Mouse (Mus musculus) large intestine, adult 2 months (tissue): ENCODE results near the gene Rab26. TPM values are rescaled to one million over a fixed set of nuclear protein-coding genes. Genes with fewer than 3 reads are reported as not detected.
A peak's percentile ranks its signal among the peaks of the same experiment; 100 is the strongest.

ENCODE experiments used
- DNase-seq: peaks from one replicate; pipeline ENCODE4 v3.0.0-alpha.2; 2012; ENCODE audit warnings: low read depth, low spot score
- WGBS: fragments of 180-500 bp; shearing (Covaris S2); methylation state at CpG from one replicate; pipeline ENCODE4 v1.1.7; 2018; 5-methylcytosine and 5-hydroxymethylcytosine counted together
- polyA plus RNA-seq: library from polyadenylated mRNA; depleted of rRNA; stranded (reverse); fragments of >200 nt; gene quantifications from 2 replicates; pipeline ENCODE4 v1.2.3, GENCODE M21; 2012; rRNA removed

The Rab26 gene
- polyA plus RNA-seq = 0.41 and 0.52 TPM in 2 replicates

DNA sequence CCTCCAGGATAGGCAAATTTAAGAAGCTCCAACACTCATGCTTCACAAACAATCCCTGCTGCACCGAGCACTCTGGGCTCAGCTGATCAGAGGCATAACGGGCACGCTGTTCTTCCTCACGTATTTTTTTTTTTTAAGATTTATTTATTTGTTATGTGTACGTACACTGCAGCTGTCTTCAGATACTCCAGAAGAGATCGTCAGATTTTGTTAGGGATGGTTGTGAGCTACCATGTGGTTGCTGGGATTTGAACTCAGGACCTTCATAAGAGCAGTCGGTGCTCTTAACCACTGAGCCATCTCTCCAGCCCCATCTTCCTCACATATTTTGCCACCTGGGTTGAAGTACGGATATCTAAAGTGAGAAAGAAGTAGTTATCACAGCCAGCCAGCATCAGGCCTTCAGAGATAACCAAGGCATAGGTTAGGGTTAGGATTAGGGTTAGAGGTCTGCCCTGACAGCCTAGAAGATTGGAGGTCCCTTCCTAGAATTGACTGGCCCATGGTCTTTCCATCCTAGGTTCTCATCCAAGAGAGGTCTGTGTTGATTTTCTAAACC, at the start of gene Rab26:
Gene Rab26, minus strand, starts transcription at position 51 of the 559 bp plus-strand sequence.
- 90% methylated on average over 8 of the region's 8 CpGs for WGBS
- DNase-seq = no peak

DNA sequence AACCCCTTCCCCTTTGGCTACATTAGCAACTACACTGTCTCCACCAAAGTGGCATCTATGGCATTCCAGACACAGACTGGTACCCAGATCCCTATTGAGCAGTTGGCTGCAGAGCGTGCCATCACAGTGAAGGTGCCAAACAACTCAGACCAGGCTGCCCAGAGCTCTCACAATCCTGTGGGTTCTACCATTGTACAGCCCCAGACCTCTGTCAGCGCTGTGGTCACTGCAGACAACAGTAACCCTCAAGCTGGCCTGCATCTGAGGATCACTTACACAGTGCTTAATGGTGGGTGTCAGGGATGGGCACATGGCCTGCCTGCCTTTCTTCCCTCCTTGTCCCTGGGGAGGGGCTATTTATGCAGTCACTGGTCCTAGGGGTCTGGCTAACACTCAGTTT, 46.3 kb upstream of the Rab26 start:
- WGBS = 99% methylated on average over 2 of the region's 2 CpGs

DNA sequence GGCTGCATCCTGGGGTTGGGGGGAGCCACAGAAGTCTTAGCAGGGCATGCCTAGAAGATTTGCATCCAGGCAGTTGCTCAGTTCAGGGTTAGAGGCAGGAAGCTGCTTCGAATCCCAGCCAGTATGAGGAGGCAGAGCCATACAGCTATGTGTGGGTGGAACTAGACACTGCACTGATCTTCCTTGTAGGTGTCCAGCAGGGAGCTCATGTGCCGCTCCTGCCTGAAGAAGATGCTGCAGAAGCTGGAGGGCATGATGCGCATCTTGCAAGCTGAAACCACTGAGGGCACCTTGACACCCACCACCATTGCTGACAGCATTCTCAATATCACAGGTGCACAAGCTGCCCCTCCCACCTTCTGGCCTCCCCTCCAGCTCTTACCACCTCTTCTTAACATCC, 45.5 kb upstream of the Rab26 start:
- no peak for DNase-seq
- WGBS = 91% methylated on average over 3 of the region's 3 CpGs

More for the DNA sequence above, 46.3 kb upstream of the Rab26 start:
- DNase-seq = no peak

DNA sequence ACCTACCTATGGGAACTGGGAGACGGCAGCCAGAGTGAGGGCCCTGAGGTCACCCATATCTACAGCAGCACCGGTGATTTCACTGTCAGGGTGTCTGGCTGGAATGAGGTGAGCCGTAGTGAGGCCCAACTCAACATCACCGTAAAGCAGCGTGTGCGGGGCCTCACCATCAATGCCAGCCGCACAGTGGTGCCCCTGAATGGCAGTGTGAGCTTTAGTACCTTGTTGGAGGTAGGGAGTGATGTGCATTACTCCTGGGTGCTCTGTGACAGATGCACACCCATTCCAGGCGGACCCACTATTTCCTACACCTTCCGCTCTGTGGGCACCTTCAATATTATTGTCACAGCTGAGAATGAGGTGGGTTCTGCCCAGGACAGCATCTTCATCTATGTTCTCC, 39.8 kb upstream of the Rab26 start:
- WGBS = 96% methylated on average over 9 of the region's 9 CpGs
- DNase-seq = no peak

DNA sequence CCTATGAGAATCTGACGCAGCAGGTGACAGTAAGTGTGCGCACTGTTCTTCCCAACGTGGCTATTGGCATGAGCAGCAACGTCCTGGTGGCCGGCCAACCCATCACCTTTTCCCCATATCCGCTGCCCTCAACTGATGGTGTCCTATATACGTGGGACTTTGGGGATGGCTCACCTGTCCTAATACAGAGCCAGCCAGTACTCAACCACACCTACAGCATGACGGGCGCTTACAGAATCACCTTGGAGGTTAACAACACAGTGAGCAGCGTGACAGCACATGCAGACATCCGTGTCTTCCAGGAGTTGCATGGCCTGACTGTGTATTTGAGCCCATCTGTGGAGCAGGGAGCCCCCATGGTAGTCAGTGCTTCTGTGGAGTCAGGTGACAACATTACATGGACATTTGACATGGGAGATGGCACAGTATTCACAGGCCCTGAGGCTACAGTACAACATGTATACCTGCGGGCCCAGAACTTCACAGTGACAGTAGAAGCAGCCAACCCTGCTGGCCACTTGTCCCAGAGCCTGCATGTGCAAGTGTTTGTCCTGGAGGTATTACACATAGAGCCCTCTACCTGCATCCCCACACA, 38.7 kb upstream of the Rab26 start:
- 91% methylated on average over 12 of the region's 12 CpGs for WGBS
- no peak for DNase-seq

DNA sequence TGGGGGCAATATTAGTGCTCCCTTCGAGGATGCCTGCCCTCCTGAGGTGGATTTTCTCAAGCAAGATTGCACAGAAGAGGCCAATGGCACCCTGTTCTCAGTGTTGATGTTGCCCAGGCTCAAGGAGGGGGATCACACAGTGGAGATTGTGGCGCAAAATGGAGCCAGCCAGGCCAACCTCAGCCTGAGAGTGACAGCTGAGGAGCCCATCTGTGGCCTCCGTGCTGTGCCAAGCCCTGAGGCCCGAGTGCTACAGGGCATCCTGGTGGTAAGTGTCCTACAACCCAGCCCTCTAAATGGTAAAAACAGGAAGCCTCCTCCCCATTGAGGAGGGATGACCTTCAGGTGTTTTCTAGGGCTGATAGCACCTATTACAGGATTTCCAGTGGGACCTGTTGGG, 35.8 kb upstream of the Rab26 start:
- DNase-seq = no peak
- WGBS = 84% methylated on average over 4 of the region's 4 CpGs

DNA sequence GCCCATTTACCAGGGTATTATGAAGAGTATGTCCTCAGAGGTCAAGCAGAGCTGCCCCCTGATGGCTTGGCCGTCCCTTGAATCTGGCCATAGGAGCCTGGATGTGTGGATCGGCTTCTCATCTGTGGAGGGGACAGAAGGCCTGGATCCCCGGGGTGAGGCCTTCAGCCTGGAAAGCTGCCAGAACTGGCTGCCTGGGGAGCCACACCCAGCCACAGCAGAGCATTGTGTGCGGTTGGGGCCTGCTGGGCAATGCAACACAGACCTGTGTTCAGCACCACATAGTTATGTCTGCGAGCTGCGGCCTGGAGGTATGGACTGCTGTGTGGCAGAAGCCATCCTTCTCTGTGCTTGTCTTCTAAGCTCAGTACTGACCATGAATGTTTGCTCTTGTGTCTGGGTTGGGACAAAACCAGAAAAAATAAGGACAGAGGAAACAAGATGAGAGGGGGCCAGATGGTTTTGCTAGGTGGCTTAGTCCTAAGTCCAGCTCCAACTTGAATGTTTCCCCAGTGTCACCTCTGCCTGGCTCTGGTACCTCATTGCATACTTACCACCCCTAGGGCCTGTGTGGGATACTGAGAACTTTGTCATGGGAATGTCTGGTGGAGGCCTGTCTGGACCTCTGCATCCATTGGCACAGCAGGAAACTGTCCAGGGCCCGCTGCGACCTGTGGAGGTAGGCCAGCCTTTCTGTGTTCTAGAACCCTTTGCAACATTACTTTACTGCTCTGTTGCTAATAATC, 33.2 kb upstream of the Rab26 start:
- 31% methylated on average over 8 of the region's 8 CpGs for WGBS
- peak; percentile 53 for DNase-seq

DNA sequence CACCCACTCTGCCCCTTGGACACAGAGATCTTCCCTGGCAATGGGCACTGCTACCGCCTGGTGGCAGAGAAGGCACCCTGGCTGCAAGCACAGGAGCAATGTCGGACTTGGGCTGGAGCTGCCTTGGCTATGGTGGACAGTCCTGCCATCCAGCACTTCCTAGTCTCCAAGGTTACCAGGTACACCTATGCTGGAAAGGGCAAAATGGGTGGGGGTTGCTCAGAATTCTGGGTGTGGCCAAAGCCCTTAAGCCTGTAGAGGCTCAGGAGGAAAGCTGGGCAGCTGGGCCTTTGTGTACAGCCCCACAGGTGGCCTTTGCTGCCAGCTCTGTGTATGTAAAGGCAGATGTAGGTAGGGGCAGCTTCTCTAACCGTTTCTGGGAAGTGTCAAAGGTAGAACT, 31.8 kb upstream of the Rab26 start:
- 80% methylated on average over 3 of the region's 3 CpGs for WGBS
- no peak for DNase-seq

DNA sequence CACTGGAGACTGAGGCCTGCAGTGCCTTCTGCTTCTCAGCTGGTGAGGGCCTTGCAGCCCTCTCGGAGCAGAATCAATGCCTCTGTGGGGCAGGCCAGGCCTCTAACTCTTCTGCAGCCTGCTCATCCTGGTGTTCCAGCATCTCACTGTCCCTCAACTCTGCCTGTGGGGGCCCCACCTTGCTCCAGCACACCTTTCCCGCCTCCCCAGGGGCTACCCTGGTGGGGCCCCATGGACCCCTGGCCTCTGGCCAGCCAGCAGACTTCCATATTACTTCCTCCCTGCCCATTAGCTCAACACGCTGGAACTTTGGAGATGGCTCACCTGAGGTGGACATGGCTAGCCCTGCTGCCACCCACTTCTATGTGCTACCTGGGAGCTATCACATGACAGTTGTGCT, 31.1 kb upstream of the Rab26 start:
- no peak for DNase-seq

DNA sequence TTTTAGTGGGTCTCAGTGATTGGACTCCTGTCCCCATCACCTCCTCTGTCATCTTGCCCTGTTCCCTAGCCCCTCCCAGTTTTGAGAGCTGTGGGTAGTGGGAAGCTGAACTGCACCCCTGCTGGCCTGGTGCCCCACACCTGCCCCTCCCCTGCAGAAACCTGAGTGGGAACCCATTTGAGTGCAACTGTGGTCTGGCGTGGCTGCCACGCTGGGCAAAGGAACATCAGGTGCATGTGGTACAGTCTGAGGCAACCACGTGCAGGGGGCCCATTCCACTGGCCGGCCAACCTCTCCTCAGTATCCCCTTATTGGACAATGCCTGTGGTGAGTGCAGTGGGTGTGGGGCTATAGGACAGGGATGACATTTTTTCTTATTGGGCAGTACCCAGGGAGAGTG, 30.4 kb upstream of the Rab26 start:
- DNase-seq = no peak
- WGBS = 88% methylated on average over 4 of the region's 4 CpGs

More for the DNA sequence above, 31.1 kb upstream of the Rab26 start:
- 73% methylated on average over 3 of the region's 3 CpGs for WGBS

DNA sequence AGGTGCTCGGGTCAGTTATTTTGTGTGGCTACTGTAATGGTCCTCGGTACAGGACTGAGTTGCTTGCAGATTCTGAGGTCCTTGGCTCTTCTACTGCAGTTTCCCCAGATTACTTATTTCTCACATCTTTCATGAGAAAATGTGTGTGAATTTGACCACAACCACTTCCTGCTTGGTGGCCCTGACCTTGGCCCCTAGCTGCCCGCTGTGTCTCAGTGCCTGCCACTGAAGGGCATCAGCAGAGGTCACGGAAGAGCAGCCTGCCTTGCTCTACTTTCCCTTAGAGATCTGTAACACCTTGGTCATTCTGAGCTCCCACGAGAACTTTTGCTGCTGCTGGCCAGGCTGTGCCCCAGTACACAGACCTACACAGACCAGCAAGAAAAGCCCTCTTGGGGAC, 29.6 kb upstream of the Rab26 start:
- no peak for DNase-seq
- 76% methylated on average over 5 of the region's 5 CpGs for WGBS

DNA sequence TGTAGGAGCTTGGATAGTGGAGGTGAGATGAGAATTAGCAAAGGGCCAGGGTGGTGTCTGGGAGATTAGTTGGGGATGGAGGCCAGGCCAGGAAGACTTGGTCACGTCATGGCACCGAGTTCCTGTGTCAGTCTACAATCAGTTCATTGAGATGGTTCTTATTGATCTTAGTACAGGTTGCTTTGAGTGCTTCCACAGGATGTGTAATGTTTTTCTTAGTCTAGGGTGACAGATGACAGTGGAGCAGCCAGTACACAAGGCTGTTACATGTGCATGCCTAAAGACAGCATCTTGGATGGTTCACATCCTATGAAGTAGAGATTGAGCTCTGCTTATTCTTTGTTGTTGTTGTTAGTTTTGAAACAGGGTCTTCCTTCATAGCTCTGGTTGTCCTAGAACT, 27.6 kb upstream of the Rab26 start:
- 97% methylated on average over 2 of the region's 2 CpGs for WGBS
- no peak for DNase-seq

DNA sequence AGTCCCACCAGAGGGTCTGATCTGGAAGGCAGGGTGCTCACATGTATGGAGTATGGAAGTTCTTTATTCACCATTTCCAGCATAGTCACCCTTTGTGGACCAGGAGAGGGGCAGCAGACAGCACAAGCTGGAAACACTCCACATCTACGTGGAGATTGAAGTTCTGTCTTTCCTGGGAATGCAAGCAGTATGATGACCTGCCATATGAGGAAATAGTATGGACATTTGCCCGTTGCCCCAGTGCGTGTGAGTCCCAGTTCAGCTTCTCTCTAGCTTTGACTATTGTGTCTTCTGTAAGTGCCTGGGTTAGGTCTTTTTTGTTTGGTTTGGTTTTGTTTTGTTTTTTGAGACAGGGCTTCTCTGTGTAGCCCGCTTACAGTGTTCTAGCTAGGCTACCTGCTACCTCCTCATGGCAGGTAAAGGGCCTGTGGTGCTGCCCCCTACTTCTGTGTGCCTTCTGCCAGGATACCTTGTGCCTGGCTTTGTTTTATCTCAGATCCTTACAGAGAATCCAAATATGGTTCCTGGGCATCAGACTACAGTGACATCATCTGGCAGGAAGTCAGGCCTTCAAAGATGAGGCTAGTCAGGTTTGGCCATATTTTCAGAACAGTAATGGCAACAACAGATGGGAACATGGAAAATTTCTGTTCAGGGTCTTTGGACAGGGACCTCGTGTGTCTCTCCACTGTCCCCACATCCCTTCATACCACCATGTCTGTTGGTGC, 26.5 kb upstream of the Rab26 start:
- WGBS = 68% methylated on average over 5 of the region's 5 CpGs
- no peak for DNase-seq

DNA sequence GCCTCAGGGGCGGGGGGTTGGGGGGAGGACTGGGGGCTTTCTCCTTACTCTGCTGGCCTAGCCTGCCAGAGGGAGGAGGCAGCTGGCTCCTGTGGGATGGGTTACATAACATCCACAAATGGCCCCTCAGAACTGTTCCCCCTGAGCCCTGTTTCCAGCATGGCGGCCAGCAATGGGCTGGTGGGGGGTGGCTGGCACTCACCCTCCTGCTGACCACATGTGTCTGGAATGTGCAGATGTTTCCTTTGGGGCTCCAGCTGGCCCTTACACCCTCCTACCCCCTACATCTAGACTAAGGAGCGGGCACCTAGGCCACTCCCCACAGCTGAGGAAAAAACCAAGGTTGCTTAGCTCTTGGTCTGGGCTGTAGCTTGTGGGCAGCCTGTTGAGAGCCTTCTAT, 25.1 kb upstream of the Rab26 start:
- WGBS = 76% methylated on average over 3 of the region's 3 CpGs
- DNase-seq = no peak

DNA sequence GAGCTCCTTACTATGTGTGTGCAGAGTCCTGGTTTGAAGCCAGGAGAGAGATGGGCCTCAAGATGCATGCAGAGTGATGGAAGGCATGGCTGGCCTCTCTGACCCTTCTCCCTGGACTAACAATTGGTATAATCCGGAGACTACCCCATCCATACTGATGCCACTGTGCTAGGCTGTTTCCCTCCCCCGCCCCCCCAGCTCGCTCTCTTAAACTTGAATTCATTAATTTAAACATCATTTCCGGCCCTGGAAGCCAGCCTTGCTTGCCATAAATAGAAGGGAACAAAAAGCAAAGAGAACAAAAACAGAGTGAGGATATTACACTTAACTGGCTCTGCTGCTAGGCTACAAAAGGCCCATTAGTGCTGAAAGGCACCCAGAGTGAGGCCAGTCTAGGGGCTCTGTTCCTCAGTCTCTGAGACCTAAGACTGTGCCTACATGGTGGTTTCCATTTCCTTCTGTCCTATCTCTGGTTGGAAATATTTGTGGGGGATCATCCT, 24.6 kb upstream of the Rab26 start:
- DNase-seq = no peak
- WGBS = 71% methylated on average over 4 of the region's 4 CpGs

DNA sequence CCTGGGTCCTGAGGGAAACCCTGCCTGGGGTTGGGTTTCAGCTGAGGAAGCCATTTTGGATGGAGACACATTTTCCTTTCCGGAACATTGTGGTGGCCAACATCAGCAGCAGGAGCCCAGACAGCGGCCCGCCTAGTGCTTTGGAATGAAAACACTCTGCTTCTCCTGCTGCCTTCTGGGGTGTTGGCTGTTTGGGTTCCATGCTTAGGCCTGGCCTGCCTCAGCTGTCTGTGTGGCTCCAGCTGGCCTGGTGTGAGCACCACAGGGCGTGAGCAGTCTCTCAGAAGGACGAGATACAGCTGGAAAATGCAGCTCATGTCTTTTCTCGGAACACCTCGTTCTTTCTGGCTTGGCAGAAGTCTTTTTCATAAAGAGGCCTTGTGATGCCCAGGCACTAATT, 23.1 kb upstream of the Rab26 start:
- no peak for DNase-seq
- 62% methylated on average over 7 of the region's 7 CpGs for WGBS

DNA sequence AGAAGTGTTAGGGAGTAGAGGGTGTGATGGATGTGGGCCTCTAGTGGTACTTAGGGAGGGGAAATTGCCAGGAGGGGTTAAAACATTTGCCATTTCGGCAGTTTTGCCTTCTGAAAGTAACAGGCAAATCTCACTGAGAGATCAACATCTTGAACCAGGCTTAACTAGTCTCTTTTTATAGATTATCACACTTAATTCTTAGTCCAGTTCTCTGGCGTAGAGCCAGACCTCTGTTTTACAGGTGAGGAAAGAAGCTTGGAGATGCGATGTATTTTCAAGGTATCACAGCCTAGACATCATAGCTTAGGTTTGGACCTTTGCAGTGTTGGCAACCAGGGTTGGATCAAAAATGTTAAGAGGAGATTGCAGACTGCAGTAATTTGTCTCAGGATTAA, 17.0 kb upstream of the Rab26 start:
- no peak for DNase-seq
- WGBS = 52% methylated on average over 3 of the region's 3 CpGs

DNA sequence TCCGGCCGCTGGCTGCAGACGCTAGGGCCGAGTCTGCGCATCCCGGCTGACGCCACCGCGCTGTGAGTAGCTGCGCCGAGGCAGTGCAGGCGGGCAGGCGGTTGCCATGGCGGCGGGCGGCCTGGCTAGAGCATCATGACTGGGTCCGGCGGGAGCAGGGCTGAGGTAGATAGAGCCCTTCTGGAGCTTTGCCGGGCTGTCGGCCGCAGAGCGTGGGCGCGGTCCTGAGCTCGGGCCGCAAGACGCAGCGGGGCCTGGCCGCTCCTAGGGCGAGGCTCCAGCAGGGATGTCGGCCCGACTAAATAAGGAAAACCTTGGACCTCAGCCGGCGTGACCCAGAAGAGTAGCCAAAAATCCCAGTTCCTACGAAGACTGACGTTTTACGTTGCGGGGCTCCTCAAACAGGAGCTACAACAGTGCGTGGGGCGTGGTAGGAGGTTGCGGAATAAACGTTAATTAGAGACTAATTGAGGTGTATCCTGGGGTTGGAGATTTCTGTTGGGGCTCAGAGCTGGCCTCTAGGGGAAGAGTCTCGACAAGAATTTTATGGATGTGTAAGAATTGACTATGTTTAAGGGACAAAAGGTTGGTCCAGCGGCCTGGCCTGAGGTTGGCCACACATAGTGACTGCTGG, 16.5 kb upstream of the Rab26 start:
- DNase-seq = no peak
- WGBS = under 1% methylated on average over 44 of the region's 44 CpGs

DNA sequence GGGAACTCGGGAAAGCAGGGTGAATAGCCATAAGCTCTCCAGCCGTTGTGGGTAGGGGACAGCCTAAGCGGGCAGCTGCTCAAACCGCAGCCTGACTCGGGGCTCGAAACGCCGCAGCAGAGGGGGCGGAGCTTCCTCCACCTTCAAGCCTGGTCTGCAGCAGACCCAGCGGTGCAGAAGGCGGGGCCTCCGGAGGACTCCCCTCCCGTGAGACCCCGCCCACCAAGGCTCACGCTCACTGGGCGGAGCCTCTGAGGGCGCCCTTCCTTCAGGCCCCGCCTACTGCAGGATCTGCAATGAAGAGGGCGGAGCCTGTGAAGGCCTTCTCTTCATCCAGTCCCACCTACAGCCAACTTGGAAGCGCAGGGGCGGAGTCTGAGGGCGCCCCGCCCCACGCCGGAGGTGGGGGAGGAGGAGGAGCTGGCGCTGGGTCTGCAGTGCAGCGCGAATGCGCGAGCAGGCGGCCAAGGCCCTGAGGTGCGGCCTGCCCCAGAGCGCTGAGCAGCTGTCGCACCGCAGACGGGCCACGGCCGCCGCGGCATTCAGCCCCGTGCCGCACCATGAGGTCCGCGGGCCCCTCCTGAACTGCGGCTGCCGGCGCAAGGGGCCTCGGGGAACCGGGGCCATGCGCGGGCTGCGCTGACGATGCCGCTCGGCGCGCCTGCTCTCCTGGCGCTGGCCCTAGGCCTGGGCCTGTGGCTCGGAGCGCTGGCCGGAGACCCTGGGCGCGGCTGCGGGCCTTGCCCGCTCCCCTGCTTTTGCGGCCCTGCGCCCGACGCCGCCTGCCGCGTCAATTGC, 15.8 kb upstream of the Rab26 start, which contains the start of gene Pkd1:
Gene Pkd1, plus strand, starts transcription at position 217 of the 798 bp plus-strand sequence.
- peak; percentile 99 for DNase-seq
- whole genome bisulfite sequencing = under 1% methylated on average over 72 of the region's 72 CpGs
